Mouse (Mus musculus) CD4-positive, CD25-positive, alpha-beta regulatory T cell, adult 2 months (primary cell): ENCODE results near the gene Zdhhc12.
"Not testable (repeated sequence)": the region's sequence is repeated elsewhere in the genome, so short reads cannot be mapped to it uniquely, and the experiment has no call there.

ENCODE experiments used
- DNase-seq: peaks from one replicate; pipeline ENCODE4 v3.0.0-alpha.2; 2012; ENCODE audit warnings: low read depth, low spot score

Gene Zdhhc12

GRCm38 (mm10) chr2:30093471-30094207, at the start of gene Zdhhc12:
Zdhhc12 (minus strand) TSS chr2:30093648.
- DNase-seq: peak; percentile 99

- not testable (repeated sequence) for DNase-seq
Measured at GRCm38 (mm10) chr2:30140021-30140420, 46.6 kb upstream of the Zdhhc12 start.

GRCm38 (mm10) chr2:30136458-30136857, 43.0 kb upstream of the Zdhhc12 start:
- DNase-seq: no peak

GRCm38 (mm10) chr2:30134928-30135620, 41.6 kb upstream of the Zdhhc12 start:
- no peak for DNase-seq

- no peak for DNase-seq
Measured at GRCm38 (mm10) chr2:30134378-30134711, 40.9 kb upstream of the Zdhhc12 start.

- peak; percentile 99 for DNase-seq
Measured at GRCm38 (mm10) chr2:30133613-30134377, 40.3 kb upstream of the Zdhhc12 start, which contains the start of gene Tbc1d13. Tbc1d13 (plus strand) TSS chr2:30133746.

GRCm38 (mm10) chr2:30132801-30133612, 39.6 kb upstream of the Zdhhc12 start:
- DNase-seq: no peak

- DNase-seq: not testable (repeated sequence)
Measured at GRCm38 (mm10) chr2:30131240-30131639, 37.8 kb upstream of the Zdhhc12 start.

GRCm38 (mm10) chr2:30130156-30130555, 36.7 kb upstream of the Zdhhc12 start:
- DNase-seq: no peak

- DNase-seq: peak; percentile 74
Measured at GRCm38 (mm10) chr2:30128789-30129188, 35.3 kb upstream of the Zdhhc12 start.

- peak; percentile 95 for DNase-seq
Measured at GRCm38 (mm10) chr2:30124472-30125274, 31.2 kb upstream of the Zdhhc12 start, which contains the start of gene Zer1. Zer1 (minus strand) TSS chr2:30124585.

GRCm38 (mm10) chr2:30123729-30124471, 30.5 kb upstream of the Zdhhc12 start:
- no peak for DNase-seq

GRCm38 (mm10) chr2:30122766-30123165, 29.3 kb upstream of the Zdhhc12 start:
- no peak for DNase-seq

GRCm38 (mm10) chr2:30120269-30120668, 26.8 kb upstream of the Zdhhc12 start:
- DNase-seq: no peak

- DNase-seq: peak; percentile 83
Measured at GRCm38 (mm10) chr2:30119641-30120051, 26.2 kb upstream of the Zdhhc12 start.

GRCm38 (mm10) chr2:30112564-30112963, 19.1 kb upstream of the Zdhhc12 start:
- DNase-seq: no peak

GRCm38 (mm10) chr2:30111500-30111899, 18.1 kb upstream of the Zdhhc12 start:
- no peak for DNase-seq

GRCm38 (mm10) chr2:30108260-30108659, 14.8 kb upstream of the Zdhhc12 start:
- no peak for DNase-seq

- no peak for DNase-seq
Measured at GRCm38 (mm10) chr2:30107646-30108045, 14.2 kb upstream of the Zdhhc12 start.

GRCm38 (mm10) chr2:30106364-30106763, 12.9 kb upstream of the Zdhhc12 start:
- peak; percentile 82 for DNase-seq
